Mouse (Mus musculus) CD8-positive naive resting alpha-beta T cell, adult 57 days (primary cell): ENCODE measurements around the gene Gm4201. TPM values are rescaled to one million over a fixed set of nuclear protein-coding genes. Genes with fewer than 3 reads are reported as not detected.

ENCODE experiments used
- total RNA-seq: library from RNA; stranded (reverse); gene quantifications from one replicate; pipeline ENCODE4 v1.2.4, GENCODE M21; 2023

The Gm4201 gene
- not detected for total RNA-seq

GRCm38 (mm10) chr7:22565243-22565642, at the start of gene Gm4201:
Gm4201 (minus strand) TSS chr7:22565343.

GRCm38 (mm10) chr7:22588027-22588426, 22.9 kb upstream of the Gm4201 start, which contains the start of gene Gm4565:
Gm4565 (minus strand) TSS chr7:22588127.

GRCm38 (mm10) chr7:22534787-22535186, 30.4 kb downstream of the Gm4201 start, which contains the start of gene Gm8677:
Gm8677 (minus strand) TSS chr7:22534887.

GRCm38 (mm10) chr7:22522667-22523066, 42.5 kb downstream of the Gm4201 start, which contains the start of gene Vmn1r152:
Vmn1r152 (plus strand) TSS chr7:22522967.

Other genes with a start within 250 kb of the Gm4201 start
- gene Gm4187, start 235.6 kb downstream of the Gm4201 start, total RNA-seq, result not detected
- gene Gm8660, start 194.3 kb downstream of the Gm4201 start, total RNA-seq, result not detected
- gene Vmn1r148, start 151.8 kb downstream of the Gm4201 start, total RNA-seq, result not detected
- not detected for gene Vmn1r149, start 127.1 kb downstream of the Gm4201 start, total RNA-seq
- gene Gm10665, start 101.3 kb downstream of the Gm4201 start, total RNA-seq, result not detected
- gene Vmn1r151, start 65.7 kb downstream of the Gm4201 start, total RNA-seq, result not detected
- gene Vmn1r152, start 42.4 kb downstream of the Gm4201 start, total RNA-seq, result not detected
- not detected for gene Gm8677, start 30.5 kb downstream of the Gm4201 start, total RNA-seq
- gene Gm4565, start 22.8 kb upstream of the Gm4201 start, total RNA-seq, result not detected
- not detected for gene Vmn1r155, start 92.7 kb upstream of the Gm4201 start, total RNA-seq
- not detected for gene Gm8693, start 127.0 kb upstream of the Gm4201 start, total RNA-seq
- gene Gm4567, start 154.4 kb upstream of the Gm4201 start, total RNA-seq, result not detected
- gene Vmn1r157, start 196.4 kb upstream of the Gm4201 start, total RNA-seq, result not detected
- not detected for gene Vmn1r158, start 225.4 kb upstream of the Gm4201 start, total RNA-seq